Mouse (Mus musculus) cerebellum, postnatal 36 days (tissue): ENCODE results near the gene Nmnat3.

Experiments used
- DNase-seq, 2 experiments: peaks; one replicate each; pipeline ENCODE4 v3.0.0; 2021 to 2022; ENCODE audit warnings: mixed read lengths in 2 of 2

Gene Nmnat3

DNA sequence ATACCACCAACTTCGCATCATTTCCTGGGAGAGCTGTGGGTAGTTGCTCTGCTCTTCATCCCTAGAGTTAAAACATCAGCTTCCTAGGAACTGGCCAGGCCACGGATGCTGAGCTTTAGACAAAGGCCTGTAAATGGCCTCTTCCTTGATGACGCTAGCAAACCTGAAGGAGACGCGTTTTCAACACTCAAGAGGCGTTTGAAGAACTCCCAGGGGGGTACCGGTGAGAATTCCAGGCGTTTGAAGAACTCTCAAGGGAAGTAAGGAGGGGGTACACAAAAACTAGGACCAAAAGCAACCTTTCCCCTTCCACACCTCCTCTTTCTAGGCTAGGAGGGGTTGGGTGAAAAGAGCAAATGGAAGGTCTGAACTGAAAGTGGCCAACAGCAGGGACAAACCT is 137.1 kb downstream of the Nmnat3 start:
- DNase-seq, result no peak

DNA sequence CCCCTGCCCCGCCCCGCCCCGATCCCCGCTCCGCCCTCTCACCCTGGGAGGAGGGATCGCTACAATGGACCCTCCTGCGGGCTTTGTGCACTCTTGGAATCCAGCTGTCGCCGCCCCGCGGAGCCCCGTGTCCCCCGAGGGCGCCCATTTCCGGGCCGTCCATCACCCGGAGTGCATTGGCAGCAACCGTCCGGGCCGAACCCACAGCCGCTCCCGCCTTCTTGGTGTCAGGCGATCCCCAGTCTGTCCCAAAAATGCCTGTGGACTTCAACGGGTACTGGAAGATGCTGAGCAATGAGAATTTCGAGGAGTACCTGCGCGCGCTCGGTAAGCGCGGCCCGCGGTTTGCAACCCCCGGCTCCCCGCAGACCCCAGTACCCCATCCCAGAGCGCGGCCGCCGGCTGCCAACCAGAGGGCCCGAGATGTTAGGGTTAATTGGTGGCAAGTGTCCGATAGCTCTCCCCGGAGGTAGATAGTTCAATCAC is 137.5 kb downstream of the Nmnat3 start:
- DNase-seq, result no peak

- no peak for DNase-seq
Measured at GRCm38 (mm10) chr9:98425351-98425880, 138.2 kb downstream of the Nmnat3 start.

DNA sequence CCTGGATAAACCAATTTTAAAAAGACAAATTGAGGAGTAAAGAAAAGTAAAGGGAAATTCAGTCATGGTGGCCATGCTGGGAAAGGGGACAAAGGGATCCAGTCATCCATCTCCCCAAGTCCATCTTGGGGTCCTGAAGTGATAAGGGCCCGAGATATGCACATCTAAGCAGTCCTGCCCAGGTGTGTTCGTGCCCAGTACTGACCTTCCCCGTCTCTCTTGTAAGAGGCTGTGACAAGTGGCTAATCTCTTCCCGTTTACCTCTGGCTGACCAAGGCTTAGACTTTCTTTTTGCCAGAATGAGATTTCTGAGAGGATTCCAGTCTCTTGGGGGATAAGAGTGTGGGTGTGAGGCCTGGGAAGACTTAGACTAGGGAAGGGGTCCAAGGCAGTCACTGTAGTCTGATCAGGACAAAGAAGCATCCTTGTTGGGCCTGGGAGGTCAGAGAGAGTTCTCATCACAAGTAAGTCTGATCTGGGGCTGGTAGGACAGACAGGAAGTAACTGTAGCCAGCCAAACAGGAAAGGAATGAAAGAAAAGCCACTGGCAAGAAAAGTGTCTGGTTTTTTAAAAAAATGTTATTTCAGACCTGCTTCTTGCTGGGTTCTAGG is 140.8 kb downstream of the Nmnat3 start:
- DNase-seq, result no peak

DNA sequence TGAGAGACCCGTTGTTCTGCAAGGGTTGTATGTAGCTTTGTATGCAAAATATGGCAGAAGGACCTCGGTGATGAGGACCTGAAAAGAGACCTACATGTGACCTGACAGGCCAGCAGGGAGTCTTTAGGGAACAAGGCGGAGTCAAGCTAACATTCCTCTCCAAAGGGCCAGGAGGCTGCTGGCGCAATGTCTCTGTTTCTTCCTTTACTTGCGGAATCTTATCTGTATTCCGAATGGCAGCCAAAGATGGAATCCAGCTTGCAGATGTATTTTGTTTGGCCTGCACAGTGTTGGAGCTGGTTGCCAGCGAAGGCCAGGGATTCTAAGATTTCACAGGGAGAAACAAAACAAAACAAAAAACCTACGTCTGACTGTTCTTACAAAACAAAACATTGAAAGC is 141.5 kb downstream of the Nmnat3 start:
- DNase-seq, result no peak

GRCm38 (mm10) chr9:98429806-98430205 is 142.6 kb downstream of the Nmnat3 start:
- DNase-seq, result no peak

DNA sequence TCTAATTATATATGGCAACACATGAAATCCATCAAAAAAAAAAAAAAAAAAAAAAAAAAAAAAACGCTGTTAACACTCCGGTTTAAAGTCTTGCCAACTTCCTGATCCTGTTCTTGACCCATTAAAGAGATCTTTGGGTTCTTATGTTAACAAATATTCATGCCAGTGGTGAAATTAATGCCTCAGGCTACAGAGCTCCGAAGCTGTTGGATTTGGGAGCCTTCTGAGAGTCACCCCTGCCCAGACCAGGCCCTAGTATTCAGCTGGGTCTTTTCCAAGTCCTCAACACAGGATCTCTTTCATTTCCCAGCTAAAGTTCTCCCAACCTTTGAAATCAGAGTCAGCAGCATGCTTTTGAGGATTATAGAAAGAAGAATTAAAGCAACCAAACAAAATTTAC is 143.3 kb downstream of the Nmnat3 start:
- no peak for DNase-seq

DNA sequence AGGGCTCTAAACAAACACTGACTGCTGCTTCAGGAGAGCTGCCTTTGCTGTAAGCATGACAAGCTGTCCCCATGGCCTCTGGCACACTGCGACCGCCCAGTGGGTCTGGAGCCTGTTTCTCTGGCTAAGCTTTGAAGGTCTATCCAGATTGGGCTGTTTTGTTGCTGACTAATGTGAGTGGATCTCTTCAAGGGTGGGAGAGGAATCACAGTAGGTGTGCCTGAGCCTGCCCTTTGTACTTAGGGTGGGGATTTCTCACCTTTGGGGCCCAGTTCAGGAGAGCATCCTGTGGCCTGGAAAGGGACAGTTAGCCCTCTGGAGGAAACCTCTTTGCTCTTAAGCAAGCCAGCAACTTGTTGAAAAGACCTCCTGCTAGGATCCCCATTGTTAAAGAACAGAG is 145.8 kb downstream of the Nmnat3 start:
- DNase-seq, result no peak

DNA sequence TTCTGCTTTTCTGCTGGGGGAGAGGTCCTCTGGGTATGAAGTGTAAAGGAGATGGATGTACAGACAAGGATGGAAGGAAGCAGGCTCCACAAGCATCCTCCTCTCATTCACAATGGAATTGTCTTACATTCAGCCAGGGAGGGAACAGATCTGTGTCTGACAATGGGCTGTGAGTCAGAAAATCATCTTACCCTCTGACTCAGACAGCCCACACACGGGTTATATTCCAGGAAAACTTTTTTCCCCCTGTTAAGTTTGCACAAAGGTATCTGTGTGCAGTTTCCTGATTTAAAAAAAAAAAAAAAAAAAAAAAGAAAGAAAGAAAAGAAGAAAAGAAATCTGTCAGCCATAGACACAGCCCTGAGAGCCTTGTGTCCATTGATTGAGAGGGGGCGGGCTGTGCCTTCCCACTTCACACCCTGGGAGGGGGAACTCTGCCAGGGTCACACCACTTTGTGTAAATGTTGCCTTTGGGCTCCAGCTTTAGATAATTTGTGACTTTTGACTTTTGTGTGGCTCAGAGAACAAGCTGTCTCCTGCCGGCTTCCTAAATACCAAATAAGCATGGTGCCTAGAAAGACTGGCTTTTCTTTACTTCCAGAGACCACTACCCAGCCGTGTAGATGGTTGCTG is 146.8 kb downstream of the Nmnat3 start:
- no peak for DNase-seq

DNA sequence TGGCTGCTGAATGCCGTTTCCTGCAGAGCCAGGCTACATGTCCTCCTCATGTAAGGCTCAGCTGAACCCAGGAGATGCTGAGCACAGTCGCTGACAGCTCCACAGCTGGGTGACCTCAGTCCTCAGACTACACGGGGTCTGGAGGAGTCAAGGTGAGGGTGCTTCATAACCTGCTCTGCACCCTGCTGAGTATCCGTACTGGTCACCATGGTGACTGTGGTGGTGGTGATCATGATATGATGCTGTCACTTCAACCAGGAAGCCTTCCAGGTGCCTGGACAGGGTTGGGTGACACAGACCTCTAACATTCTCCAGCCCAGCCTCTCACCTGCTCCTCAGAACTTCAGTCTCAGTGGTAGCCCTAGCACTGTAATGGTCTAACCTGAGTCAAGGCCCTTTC is 150.6 kb downstream of the Nmnat3 start:
- DNase-seq, result no peak

- no peak for DNase-seq
Measured at GRCm38 (mm10) chr9:98439091-98439490, 151.9 kb downstream of the Nmnat3 start.

DNA sequence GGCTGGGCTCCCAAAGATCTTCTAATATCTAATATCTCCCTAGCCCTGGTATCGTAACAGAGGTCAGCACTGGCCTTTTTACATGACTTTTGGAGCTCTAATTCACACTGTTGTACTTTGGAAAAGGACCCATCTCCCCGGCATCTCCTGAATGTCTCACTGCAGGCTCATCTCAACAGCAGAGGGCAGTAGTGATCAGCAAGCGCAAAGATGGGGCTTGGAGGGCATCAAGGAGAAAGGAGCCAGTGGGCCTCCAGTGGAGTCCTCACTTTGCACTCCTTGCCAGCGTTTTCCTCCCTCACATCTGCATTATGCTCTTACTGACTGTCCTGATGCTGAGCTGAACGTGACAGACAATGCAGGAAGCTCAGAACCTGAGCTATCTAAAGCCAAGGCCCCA is 155.4 kb downstream of the Nmnat3 start:
- DNase-seq, result no peak

GRCm38 (mm10) chr9:98445359-98446149 is 158.3 kb downstream of the Nmnat3 start:
- no peak for DNase-seq

DNA sequence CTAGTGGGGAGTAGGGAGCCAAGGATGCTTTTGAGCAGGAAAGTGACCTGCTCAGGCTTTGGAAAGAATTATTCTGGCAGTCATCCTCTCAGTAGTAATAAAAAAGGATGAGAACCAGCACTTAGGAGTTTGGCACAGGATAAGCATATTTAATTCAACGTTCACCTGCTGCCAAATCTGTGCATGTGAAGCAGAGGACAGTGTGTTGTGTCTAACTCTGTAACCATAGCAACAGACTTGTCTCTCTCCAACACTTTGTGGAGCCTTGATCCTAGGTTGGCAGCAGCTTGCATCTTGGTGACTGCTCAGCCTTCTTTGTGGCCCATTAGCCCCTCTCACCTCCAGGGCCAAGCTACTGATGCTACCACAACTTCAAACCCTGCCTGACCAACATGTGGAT is 163.7 kb downstream of the Nmnat3 start:
- no peak for DNase-seq

DNA sequence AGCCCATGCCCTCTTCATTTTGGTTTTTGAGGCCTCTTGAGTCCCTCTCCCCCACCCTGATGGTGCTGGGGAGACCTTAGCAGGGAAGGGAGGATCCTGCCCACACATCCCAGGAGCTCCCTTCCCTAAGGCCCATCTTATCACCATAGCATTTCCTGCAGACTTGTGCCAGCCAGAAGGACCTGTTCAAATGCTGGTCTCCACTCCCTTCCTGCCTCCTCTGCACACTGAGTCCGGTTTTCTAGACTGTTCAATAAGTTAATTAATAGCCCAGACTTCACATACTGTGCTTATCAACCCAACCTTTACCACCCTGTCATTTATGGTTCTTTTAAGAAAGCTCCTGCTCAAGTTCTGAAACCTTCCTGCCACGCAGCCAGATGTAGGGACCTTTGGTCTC is 179.5 kb downstream of the Nmnat3 start:
- no peak for DNase-seq
